ENCODE assay signal across 9 mouse cellular contexts in the genomic region with DNA sequence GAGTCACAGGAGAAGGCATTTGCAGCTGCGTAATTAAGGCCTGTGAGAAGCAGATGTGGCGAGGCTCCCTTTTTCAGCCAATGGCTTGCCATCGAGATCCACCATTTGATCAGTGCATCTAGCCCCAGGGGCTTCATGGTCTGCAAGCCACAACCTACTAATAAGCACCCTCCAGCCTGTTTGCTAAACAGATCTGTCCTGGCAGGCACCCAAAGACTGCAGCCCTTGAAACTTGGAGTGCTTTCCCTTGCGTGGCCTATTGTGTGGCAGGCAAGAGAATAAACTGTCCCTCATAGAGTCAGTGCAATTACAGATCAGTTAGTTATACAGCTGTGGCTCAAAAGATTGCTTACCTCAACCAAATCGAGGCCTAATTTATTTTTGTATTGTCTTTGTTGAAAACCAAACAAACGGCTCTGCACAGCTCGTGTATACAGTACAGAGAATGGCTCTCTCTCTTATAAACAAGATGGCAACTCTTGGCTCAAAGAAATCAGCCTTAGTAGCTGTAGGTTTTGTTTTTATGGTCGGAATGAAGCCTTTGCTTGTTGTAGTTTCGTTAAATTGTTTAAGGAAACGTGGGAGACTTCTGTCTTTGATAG.
A peak's percentile ranks its signal among the peaks of the same experiment; 100 is the strongest.
DNase-seq lines count a peak whose midpoint lies in the region; ATAC-seq and TF ChIP-seq lines count a peak whose summit lies in the region.
"Had no signal": no experiment of that assay in that cellular context is flagged by ENCODE, and none has a peak within 500 bp of the region (broad histone marks: within the 10 kb centered on the region; RNA-seq: fewer than 3 reads in every experiment).

No protein-coding gene starts in this region.

- WGBS in hindbrain, embryonic 15.5 days: 52% methylated on average over 10 of the region's 10 CpGs

- no peaks in the 10 kb centered on the region for H3K9me3 ChIP-seq in hindbrain, embryonic 15.5 days

- no peak overlapping the region for H3K9ac ChIP-seq in hindbrain, embryonic 15.5 days

- intact Hi-C loops in left cerebral cortex, postnatal 4 days (cut with DNase I): no loop called here

- no peak for TF ChIP-seq CTCF in brain, embryonic 14.5 days (IDR thresholded peaks at IDR 0.05; ENCODE audit: borderline replicate concordance, extremely low read depth, insufficient read depth, insufficient read length)

- ATAC-seq in hindbrain, embryonic 15.5 days (ENCODE audit: low FRiP score, low read depth): peak; percentile 76; the same call in 1 of the 2 replicates

- no peak for TF ChIP-seq POLR2A in brain, embryonic 14.5 days (IDR thresholded peaks at IDR 0.05; ENCODE audit: borderline replicate concordance, extremely low read depth, insufficient read depth, insufficient read length, poor library complexity, severe bottlenecking)

- no peak overlapping the region for H3K4me3 ChIP-seq in hindbrain, embryonic 15.5 days

- H3K27ac ChIP-seq in hindbrain, embryonic 15.5 days (replicated peaks): no peak overlapping the region

- no peak overlapping the region for H3K4me2 ChIP-seq in hindbrain, embryonic 15.5 days

- H3K4me1 ChIP-seq in hindbrain, embryonic 15.5 days (replicated peaks): no peaks in the 10 kb centered on the region

- H3K36me3 ChIP-seq in hindbrain, embryonic 15.5 days: no peaks in the 10 kb centered on the region
- H3K36me3 ChIP-seq: G1E had no signal

- no peaks in the 10 kb centered on the region for H3K27me3 ChIP-seq in hindbrain, embryonic 15.5 days

- DNase-seq in left cerebral cortex, postnatal 4 days: peak; percentile 55
- DNase-seq in left cerebral cortex, adult 18-20 months (ENCODE audit: low spot score in 2 of 2): no peak
- DNase-seq in adrenal gland, adult 8-10 months: peak; percentile 2
- DNase-seq in brain, embryonic 14.5 days (ENCODE audit: low read depth): peak; percentile 91
- DNase-seq in frontal cortex, adult 2 months (ENCODE audit: extremely low spot score in 1 of 2, low spot score in 1 of 2): no peak
- no peak for DNase-seq in layer of hippocampus, adult 18-20 months (ENCODE audit: low spot score in 2 of 2)
- DNase-seq: thymus, postnatal 4 days had no signal

Comparison
In these comparisons a context has a peak if more than half of its experiments do, and no peak if none do; other contexts are left out.
1. DNase-seq: peak in left cerebral cortex, postnatal 4 days (single experiment), adrenal gland, adult 8-10 months (single experiment) and brain, embryonic 14.5 days (single experiment); none in left cerebral cortex, adult 18-20 months (0 of 2), frontal cortex, adult 2 months (0 of 2) and layer of hippocampus, adult 18-20 months (0 of 2).